Mouse (Mus musculus) brain, embryonic 14.5 days (tissue): Measurements from ENCODE around the gene Tstd1.

Source experiments
- CTCF ChIP-seq: fragments of 200-500 bp; IDR thresholded peaks from 2 replicates; pipeline ENCODE4 v1.5.1; 2012; ENCODE audit warnings: inconsistent platforms, mild to moderate bottlenecking, moderate library complexity, borderline replicate concordance; ENCODE audit not compliant: insufficient read depth, insufficient read length; ENCODE audit errors: extremely low read depth
- POLR2A ChIP-seq: fragments of 200-500 bp; IDR thresholded peaks from 2 replicates; pipeline ENCODE4 v1.6.1; 2012; ENCODE audit warnings: mild to moderate bottlenecking, inconsistent platforms, borderline replicate concordance; ENCODE audit not compliant: poor library complexity, insufficient read depth, insufficient read length, severe bottlenecking; ENCODE audit errors: extremely low read depth

GRCm38 (mm10) chr1:171418660-171419059, at the start of gene Tstd1:
- TF ChIP-seq CTCF (no peak), POLR2A (no peak)
